Mouse (Mus musculus) layer of hippocampus, postnatal 14 days (tissue): Measurements from ENCODE around the gene Cops6. TPM values are rescaled to one million over a fixed set of nuclear protein-coding genes. Genes with fewer than 3 reads are reported as not detected.
A peak's percentile ranks its signal among the peaks of the same experiment; 100 is the strongest.

Experiments used
- DNase-seq, 2 experiments: peaks; one replicate each; pipeline ENCODE4 v3.0.0; 2021 to 2022; ENCODE audit warnings: low spot score in 2 of 2, mixed read lengths in 1 of 2
- long read RNA-seq, 2 experiments: library from polyadenylated mRNA; stranded (forward); transcript quantifications; one replicate each; pipeline ENCODE4 v2.0.0; 2021
- total RNA-seq, 2 experiments: library from RNA; stranded (reverse); gene quantifications; 2 replicates each; pipeline ENCODE4 v1.2.3; 2021

Gene Cops6
- 100 to 1,000 TPM; 132 to 144 TPM for total RNA-seq
- long read RNA-seq, experiment 1, transcript Cops6-202 (10 exons, 1,098 nt): minor isoform, 7 of 280 reads
- long read RNA-seq, experiment 1, transcript Cops6-201 (10 exons, 1,787 nt): major isoform, 252 of 280 reads
- long read RNA-seq, experiment 1, partial matches to known transcripts: 14 of 280 reads
- long read RNA-seq, experiment 1, other reads (novel, unspliced or antisense): 7 of 280 reads
- long read RNA-seq, experiment 2, transcript Cops6-202 (10 exons, 1,098 nt): minor isoform, 11 of 392 reads
- long read RNA-seq, experiment 2, transcript Cops6-201 (10 exons, 1,787 nt): major isoform, 357 of 392 reads
- long read RNA-seq, experiment 2, partial matches to known transcripts: 12 of 392 reads
- long read RNA-seq, experiment 2, other reads (novel, unspliced or antisense): 12 of 392 reads

- peak; percentile 90 to 95 for DNase-seq
Observed at GRCm38 (mm10) chr5:138160842-138161665, at the start of gene Cops6. Cops6 (plus strand) TSS chr5:138161071.

DNA sequence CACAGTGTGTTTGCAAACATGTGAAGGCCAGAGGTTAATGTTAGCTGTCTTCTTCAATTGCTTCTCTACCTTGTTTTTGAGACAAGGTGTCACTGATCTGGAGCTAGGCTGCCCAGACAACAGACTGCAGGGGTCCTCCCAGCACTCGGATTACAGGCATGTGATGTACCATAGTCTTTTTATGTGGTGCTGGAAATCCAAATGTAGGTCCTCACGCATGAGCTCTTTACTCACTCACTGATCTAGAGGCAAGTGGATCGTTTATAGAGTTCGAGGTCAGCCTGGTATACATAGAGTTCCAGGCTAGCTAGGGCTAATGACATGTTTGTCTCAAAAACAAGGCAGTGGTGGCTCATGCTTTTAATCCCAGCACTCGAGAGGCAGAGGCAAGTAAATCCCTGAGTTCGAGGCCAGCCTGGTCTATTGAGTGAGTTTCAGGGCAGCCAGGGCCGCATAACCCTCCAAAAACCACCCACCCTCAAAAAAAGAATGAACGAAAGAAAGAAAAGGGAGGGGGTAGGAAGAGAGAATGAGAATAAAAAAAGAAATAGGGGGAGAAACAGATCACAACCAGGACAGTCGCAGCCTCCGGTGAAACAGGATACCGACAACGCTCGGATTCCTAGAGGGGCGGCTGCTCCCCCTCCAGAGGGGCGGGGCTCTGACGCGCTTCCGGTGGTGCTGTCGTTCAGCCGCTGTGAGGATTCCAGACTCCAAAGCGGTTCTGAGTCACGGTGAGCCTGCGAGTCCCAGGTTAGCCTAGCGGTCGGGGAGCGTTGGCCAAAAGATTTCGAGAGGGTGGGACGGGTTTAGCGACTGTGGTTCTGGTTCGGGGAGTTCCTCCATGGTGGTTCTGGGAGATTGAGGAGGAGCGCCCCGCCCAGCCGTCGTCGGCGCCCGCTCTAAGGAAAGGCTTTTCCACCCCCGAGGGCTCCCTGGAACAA, 44.3 kb upstream of the Cops6 start, which contains the start of gene Zscan21:
TSS of gene Zscan21 (plus strand) at position 649 of the 944 bp plus-strand sequence.
- DNase-seq: peak; percentile 82 to 91

DNA sequence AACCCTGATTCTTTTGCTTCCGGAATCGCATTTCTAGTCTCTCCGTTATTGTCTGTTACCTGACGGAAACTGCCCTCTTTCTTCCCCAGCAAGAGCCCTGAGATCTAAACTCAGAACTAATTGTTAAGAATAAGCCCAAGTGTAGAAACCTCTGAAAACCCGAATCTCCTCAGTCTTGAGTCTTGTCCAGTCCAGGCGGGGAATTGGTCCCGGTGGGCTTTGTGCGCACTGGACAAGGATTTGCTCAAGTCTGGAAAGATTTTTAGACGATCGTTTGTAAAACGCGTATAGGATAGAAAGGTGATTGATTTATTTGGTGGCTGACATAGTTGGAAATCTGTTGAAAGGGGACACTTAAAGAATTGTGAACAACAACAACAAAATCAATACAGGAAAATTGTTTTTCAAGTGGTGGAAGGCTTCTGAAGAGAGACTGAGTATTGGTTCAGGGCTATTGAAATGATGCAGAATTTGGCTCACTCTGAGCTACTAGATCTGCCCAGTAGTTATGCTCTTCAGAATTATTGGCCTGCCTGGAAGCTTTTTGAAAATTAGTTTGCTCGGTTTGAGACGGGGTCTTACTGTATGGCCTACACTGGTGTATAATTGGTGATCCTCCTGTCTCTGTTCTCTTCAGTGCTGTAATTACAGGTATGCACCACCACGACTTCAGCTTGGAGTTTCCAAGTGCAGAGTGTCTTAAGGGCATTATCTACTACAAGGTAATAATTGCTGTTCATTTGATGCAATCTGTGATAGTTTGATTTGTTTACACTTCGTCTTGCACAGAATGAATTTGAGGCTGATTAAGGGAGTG, 43.5 kb upstream of the Cops6 start:
- no peak for DNase-seq

- no peak for DNase-seq
Observed at GRCm38 (mm10) chr5:138118041-138118440, 42.8 kb upstream of the Cops6 start.

DNA sequence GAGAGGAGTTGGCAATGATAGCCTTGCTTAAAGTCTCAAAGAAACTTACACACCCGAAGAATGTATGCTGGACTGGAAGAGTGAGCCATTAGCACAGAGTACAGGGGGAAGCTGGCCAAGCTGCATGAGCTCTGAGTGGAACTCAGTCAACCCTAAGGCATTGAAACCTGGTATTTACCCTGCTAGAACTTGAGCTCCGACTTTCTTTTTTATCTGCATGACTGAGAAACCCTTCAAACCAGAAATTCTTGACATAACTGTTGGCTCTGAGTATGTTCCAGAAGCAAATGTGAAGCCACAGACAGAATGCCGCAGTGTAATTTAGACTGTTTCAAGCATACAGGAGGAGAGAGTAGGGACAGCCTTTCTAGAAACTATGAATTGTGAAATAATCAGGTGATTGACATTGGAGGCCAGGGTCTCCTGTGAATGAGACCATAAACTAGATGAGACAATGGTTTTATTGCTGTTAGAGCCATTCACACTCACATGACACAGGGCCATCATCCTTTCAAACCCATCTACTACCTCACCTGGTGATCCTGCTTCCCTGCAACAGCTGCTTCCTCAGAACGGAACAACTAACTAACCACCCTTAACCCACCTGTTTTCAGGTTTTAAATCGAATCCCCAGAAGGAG, 28.3 kb upstream of the Cops6 start:
- no peak for DNase-seq

DNA sequence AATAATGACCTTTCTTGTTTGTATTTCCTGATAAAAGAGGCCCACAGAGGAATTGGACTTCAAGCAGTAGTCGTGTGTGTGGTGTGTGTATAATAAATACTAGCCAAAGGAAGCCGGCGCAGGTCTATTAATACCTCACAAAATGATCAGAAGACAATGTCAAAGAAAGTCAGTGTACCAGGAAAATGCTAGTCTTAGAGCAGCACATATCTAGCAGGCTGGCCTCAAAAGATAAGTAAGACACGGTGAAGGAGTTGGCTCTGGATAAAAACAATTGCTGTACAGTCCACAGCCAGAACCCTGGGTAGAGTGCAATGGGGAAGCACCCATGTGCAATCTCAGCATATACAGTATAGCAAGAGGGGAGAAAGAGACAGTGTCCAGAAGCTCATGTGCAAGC, 23.6 kb upstream of the Cops6 start:
- DNase-seq: no peak

DNA sequence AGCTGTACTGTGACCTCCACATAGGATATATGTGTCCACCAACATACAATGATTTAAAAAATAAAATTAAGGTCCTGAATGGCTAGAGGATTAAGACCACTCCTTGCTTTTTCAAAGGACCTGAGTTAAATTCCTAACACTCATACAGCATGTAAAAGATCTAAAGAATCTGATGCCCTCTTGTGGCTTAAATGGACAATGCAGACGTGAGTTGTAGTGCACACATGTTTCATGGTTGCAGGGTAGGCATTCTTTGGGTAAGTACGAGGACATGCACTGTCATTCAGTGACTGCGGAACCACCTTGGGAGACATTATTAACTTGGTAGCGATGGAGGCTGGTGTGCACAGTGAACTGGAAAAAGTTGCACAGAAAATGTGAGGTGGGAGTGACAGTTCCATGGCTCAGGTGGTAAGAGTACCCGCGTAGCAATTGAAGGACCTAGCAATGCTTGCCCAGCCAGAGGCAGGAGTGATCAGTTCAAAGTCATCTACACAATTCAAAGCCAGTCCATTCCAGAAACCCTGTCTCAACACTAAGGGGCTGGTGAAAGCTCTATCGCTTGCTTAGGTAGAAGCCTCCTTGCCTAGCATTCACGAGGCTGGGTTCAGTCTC, 22.8 kb upstream of the Cops6 start:
- peak in 1 of 2 experiments; percentile 30 for DNase-seq

DNA sequence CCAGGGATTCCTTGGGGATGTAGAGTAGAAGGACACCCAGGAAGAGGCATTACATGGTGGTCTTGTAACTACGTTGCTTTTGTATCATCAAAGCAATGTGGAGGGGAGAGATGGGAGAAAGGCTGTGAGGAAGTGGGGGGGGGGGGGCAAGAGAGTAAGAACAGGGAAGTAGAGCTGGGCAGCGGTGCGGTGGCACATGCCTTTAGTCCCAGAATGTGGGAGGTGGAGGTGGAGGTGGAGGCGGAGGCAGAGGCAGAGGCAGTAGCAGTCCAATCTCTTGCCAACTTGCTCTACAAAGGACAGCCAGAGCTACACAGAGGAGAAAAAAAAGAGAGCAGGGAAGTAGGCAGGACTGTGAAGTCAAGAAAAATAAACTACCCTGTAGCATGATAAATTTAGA, 22.3 kb upstream of the Cops6 start:
- DNase-seq: no peak

DNA sequence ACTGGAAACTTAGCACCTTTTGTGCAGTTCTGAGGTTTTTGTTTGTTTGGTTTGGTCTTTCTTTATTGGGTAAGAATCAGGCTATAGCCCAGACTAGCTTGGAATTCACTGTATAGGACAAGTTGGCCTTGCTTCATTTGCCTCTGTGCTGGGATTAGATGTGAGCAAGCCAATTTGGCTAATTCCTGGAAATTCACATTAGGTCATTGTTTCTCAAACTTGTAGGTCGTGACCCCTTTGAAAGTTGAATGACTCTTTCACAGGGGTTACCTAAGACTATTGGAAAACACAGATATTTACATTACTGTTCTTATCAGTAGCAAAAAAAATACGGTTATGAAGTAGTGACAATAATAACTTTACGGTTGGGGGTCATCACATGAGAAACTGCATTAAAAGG, 6.5 kb upstream of the Cops6 start:
- DNase-seq: no peak

DNA sequence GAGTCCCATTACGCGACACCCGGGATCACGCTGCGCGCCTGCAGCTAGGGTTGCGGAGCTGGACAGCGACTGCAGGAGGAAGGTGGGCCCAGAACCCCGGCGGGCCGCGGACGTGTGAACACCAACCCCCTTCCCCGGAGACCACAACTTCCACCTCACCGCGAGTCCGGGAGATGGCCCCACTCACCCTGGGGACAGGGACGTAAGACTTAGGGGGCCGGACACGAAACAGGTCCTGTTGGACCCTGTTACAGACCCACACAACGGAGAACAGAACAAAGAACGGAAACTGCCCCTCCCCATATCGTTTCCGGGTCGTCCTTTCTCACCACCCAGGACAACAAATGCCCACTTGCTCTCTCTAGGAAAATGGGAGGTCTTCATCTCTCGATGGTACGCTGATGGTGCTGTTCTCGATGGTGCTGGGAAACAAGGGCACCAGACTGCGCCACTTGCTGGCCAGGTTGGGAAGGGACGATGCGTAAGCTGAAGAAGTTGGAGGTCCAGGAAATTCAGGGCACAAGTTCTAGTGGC, 5.4 kb upstream of the Cops6 start, which contains the start of gene Zfp113:
TSS of gene Zfp113 (minus strand) at position 302 of the 534 bp plus-strand sequence.
- peak; percentile 89 to 95 for DNase-seq

GRCm38 (mm10) chr5:138160224-138160762, 578 bp upstream of the Cops6 start:
- no peak for DNase-seq

DNA sequence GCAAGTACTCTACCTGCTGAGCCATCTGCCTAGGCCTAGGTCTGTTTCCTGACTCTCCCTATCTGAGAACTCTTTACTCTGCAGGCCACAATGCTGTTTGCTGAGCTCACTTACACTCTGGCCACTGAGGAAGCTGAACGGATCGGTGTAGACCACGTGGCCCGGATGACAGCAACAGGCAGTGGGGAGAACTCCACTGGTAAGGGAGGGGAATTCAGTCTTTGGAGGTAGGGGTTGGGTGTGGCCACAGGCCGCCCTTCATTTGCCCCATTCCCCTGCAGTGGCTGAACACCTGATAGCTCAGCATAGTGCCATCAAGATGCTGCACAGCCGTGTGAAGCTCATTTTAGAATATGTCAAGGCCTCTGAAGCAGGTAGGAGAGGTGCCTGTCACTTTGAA, 2.2 kb downstream of the Cops6 start:
- no peak for DNase-seq

GRCm38 (mm10) chr5:138163610-138164009, 2.7 kb downstream of the Cops6 start:
- no peak for DNase-seq

DNA sequence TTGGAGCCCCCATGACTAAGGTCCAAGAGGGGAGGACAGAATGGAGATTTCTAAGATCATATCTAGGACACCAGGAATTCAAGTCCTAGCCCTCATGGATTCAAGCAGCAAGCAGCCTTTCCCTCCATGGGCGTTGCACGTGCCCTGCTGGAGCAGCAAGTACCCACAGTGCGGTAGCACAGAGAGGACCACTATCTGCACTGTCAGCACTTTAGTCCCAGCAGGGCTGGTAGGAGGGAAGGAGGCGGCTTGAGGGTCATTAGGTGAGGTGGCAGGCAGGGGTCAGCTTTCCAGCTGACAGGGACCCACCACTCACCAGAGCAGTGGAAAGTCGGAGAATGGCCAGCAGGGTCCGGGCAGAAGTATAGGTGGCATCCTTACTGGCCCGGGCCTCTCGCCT, 4.7 kb downstream of the Cops6 start:
- DNase-seq: no peak

DNA sequence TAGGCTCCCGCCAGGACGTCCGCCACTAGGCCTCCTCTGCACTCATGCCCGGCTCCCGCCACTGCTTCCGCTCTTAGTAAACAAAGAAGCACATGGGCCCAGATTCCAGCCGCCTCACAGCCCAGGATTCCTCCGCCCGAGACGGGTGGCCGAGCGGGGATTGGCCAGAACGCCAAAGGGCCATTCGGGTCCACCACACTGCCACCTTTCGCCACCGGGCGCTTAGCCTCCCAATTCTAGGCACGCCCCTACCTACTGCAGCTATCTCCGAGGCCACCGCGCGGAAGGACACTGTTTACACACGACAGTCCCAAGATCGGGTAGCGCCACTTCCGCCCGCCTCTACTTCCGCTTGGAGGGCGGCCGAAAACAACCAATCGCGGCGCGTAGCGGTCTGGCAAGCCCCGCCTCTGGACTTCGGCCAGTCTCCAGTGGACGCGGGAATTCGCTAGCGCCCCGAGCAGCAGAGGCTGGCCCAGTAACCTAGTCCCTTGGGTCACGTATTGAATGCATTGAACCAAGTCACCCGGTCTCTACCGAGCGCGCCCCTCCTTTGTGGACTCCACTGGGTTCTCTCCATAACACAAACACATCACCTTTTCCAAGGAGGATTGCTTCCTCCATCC, 10.2 kb downstream of the Cops6 start:
- peak; percentile 96 to 98 for DNase-seq

DNA sequence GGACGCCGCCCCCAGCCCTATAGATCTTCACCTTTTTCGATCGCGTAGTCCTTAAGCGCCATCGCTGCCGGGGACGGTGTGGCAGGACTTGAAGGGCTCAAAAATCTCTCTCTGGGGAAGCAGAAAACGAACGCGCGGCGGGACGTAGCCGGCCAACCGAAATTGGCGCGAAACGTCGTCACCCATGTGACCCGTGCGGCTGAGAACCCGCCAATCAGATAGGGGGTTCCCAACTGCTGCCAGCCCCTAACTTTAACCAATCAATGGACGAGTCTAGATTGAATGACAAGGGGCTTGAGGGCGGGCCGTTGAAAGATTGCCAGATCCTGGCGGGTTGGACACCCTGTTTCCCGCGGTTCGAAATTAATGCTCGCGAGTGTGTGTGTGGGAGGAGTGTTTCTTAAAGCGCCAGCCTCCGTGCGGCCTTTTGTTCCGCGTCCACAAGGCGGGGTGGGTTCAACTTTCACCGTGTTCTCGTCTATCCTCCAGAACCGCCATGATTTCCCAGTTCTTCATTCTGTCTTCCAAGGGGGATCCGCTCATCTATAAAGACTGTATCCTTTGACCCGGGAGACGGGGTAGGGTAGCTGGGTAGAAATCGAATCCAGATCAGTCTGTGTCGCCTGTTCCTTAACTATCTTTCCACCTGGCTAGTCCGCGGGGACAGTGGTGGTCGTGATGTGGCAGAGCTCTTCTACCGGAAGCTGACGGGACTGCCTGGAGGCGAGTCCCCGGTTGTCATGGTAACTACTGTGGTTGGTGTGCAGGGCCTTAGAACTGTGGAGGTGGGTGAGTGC, 11.0 kb downstream of the Cops6 start, which contains the start of the genes Ap4m1 and Mcm7:
TSS of gene Ap4m1 (plus strand) at position 308 of the 797 bp plus-strand sequence.
TSS of gene Mcm7 (minus strand) at position 728 of the 797 bp plus-strand sequence.
- peak; percentile 98 to 99 for DNase-seq

GRCm38 (mm10) chr5:138173217-138173616, 12.3 kb downstream of the Cops6 start:
- DNase-seq: no peak
